Mouse (Mus musculus) MEL (cell line): ENCODE measurements at regions not wholly inside any gene's neighbourhood (a gene's known extent, or its start where the extent isn't known, plus 50 kb on each side); places are given as distances from the start of the nearest gene placed in this dataset.

Source experiments
- DNase-seq: peaks from one replicate; pipeline ENCODE4 v3.0.0; 2011; ENCODE audit warnings: low read depth, low spot score
- H3K27ac ChIP-seq: 2 replicates; pipeline ENCODE4 v1.5.1; 2012; ENCODE audit warnings: low read depth, mild to moderate bottlenecking, control low read depth, low read length, moderate library complexity; ENCODE audit not compliant: control insufficient read depth
- H3K27me3 ChIP-seq, 2 experiments: fragments of 150-350 bp in 1 of 2; sonication (generic) in 1 of 2; 2 replicates each; pipeline ENCODE4 v1.6.1; 2012; ENCODE audit warnings: low read length in 2 of 2, mild to moderate bottlenecking in 2 of 2, improper control_type of control experiment in 1 of 2, moderate library complexity in 1 of 2; ENCODE audit not compliant: insufficient read depth in 2 of 2, control insufficient read depth in 1 of 2
- H3K36me3 ChIP-seq, 2 experiments: 2 replicates each; pipeline ENCODE4 v1.6.1; 2012 to 2014; ENCODE audit warnings: low read length in 2 of 2, improper control_type of control experiment in 1 of 2, inconsistent platforms in 1 of 2, mild to moderate bottlenecking in 1 of 2; ENCODE audit not compliant: insufficient read depth in 2 of 2, control insufficient read depth in 1 of 2
- H3K4me1 ChIP-seq, 2 experiments: fragments of 150-350 bp in 1 of 2; sonication (generic) in 1 of 2; 2 replicates each; pipeline ENCODE4 v1.6.1; 2012; ENCODE audit warnings: low read length in 2 of 2, improper control_type of control experiment in 1 of 2, mild to moderate bottlenecking in 1 of 2; ENCODE audit not compliant: insufficient read depth in 2 of 2, control insufficient read depth in 1 of 2
- H3K4me3 ChIP-seq, 2 experiments: fragments of 150-350 bp in 1 of 2; sonication (generic) in 1 of 2; 2 replicates each; pipeline ENCODE4 v1.5.1; 2012; ENCODE audit warnings: low read depth in 2 of 2, low read length in 2 of 2, mild to moderate bottlenecking in 2 of 2, moderate library complexity in 2 of 2, control low read depth in 1 of 2, improper control_type of control experiment in 1 of 2; ENCODE audit not compliant: control insufficient read depth in 1 of 2, insufficient read depth in 1 of 2
- H3K79me2 ChIP-seq: 2 replicates; pipeline ENCODE4 v1.6.1; 2012; ENCODE audit warnings: mild to moderate bottlenecking, low read length, moderate library complexity; ENCODE audit not compliant: control insufficient read depth, poor library complexity, insufficient read depth
- H3K9ac ChIP-seq: 2 replicates; pipeline ENCODE4 v1.6.1; 2012; ENCODE audit warnings: low read depth, mild to moderate bottlenecking, control low read depth, low read length, moderate library complexity; ENCODE audit not compliant: control insufficient read depth, poor library complexity, severe bottlenecking
- H3K9me3 ChIP-seq: fragments of 150-350 bp; sonication (generic); replicated peaks from 2 replicates; pipeline ENCODE4 v1.6.1; 2012; ENCODE audit warnings: mild to moderate bottlenecking, low read length, improper control_type of control experiment, moderate library complexity; ENCODE audit not compliant: insufficient read depth
- BHLHE40 ChIP-seq: IDR thresholded peaks from 2 replicates; pipeline ENCODE4 v1.6.1; 2012; ENCODE audit warnings: low read depth, mild to moderate bottlenecking, inconsistent platforms, low read length, improper control_type of control experiment, borderline replicate concordance
- E2F4 ChIP-seq: IDR thresholded peaks from 2 replicates; pipeline ENCODE4 v1.6.1; 2011; ENCODE audit warnings: low read depth, low read length, improper control_type of control experiment, borderline replicate concordance
- ELF1 ChIP-seq: IDR thresholded peaks from 2 replicates; pipeline ENCODE4 v1.6.1; 2014; ENCODE audit warnings: low read depth, mild to moderate bottlenecking, inconsistent platforms, low read length, improper control_type of control experiment, moderate library complexity
- GABPA ChIP-seq: IDR thresholded peaks from 2 replicates; pipeline ENCODE4 v1.6.1; 2012; ENCODE audit warnings: low read depth, mild to moderate bottlenecking, inconsistent platforms, low read length, improper control_type of control experiment, moderate library complexity
- HCFC1 ChIP-seq: IDR thresholded peaks from 2 replicates; pipeline ENCODE4 v1.6.1; 2012; ENCODE audit warnings: low read depth, mild to moderate bottlenecking, inconsistent platforms, low read length, improper control_type of control experiment, moderate library complexity
- JUND ChIP-seq: IDR thresholded peaks from 2 replicates; pipeline ENCODE4 v1.6.1; 2011; ENCODE audit warnings: low read depth, mild to moderate bottlenecking, improper control_type of control experiment, low read length
- KAT2A ChIP-seq: conservative IDR thresholded peaks from 2 replicates; pipeline ENCODE4 v1.6.1; 2012; ENCODE audit warnings: low read depth, low read length, improper control_type of control experiment, inconsistent platforms
- MAZ ChIP-seq: IDR thresholded peaks from 2 replicates; pipeline ENCODE4 v1.6.1; 2012; ENCODE audit warnings: low read depth, mild to moderate bottlenecking, inconsistent platforms, low read length, improper control_type of control experiment
- MEF2A ChIP-seq: IDR thresholded peaks from 2 replicates; pipeline ENCODE4 v1.6.1; 2014; ENCODE audit warnings: low read depth, mild to moderate bottlenecking, inconsistent platforms, low read length, improper control_type of control experiment; ENCODE audit not compliant: poor library complexity, insufficient replicate concordance, severe bottlenecking; ENCODE audit errors: extremely low read depth
- MXI1 ChIP-seq: IDR thresholded peaks from 2 replicates; pipeline ENCODE4 v1.6.1; 2011; ENCODE audit warnings: mild to moderate bottlenecking, low read depth, low read length, improper control_type of control experiment
- MYC ChIP-seq: IDR thresholded peaks from 2 replicates; pipeline ENCODE4 v1.6.1; 2011; ENCODE audit warnings: low read depth, mild to moderate bottlenecking, low read length, improper control_type of control experiment, moderate library complexity
- NELFE ChIP-seq: IDR thresholded peaks from 2 replicates; pipeline ENCODE4 v1.6.1; 2011; ENCODE audit warnings: low read depth, low read length, improper control_type of control experiment
- NRF1 ChIP-seq: IDR thresholded peaks from 2 replicates; pipeline ENCODE4 v1.6.1; 2014; ENCODE audit warnings: low read depth, mild to moderate bottlenecking, inconsistent platforms, low read length, improper control_type of control experiment, moderate library complexity; ENCODE audit not compliant: poor library complexity, insufficient read depth, severe bottlenecking
- POLR2A ChIP-seq, 2 experiments: IDR thresholded peaks; 2 replicates each; pipeline ENCODE4 v1.6.1; 2011 to 2012; ENCODE audit warnings: low read length in 2 of 2, mild to moderate bottlenecking in 2 of 2, control low read depth in 1 of 2, improper control_type of control experiment in 1 of 2, low read depth in 1 of 2, moderate library complexity in 1 of 2; ENCODE audit not compliant: control insufficient read depth in 1 of 2, insufficient read depth in 1 of 2, poor library complexity in 1 of 2
- POLR2AphosphoS2 ChIP-seq: IDR thresholded peaks from 2 replicates; pipeline ENCODE4 v1.6.1; 2011; ENCODE audit warnings: low read length, improper control_type of control experiment
- RAD21 ChIP-seq: IDR thresholded peaks from 2 replicates; pipeline ENCODE4 v1.6.1; 2011; ENCODE audit warnings: mild to moderate bottlenecking, low read depth, low read length, improper control_type of control experiment
- SIN3A ChIP-seq: IDR thresholded peaks from 2 replicates; pipeline ENCODE4 v1.6.1; 2012; ENCODE audit warnings: low read length, improper control_type of control experiment, inconsistent platforms
- UBTF ChIP-seq: IDR thresholded peaks from 2 replicates; pipeline ENCODE4 v1.6.1; 2012; ENCODE audit warnings: low read depth, mild to moderate bottlenecking, inconsistent platforms, low read length, improper control_type of control experiment, moderate library complexity, borderline replicate concordance; ENCODE audit not compliant: insufficient read depth
- ZNF384 ChIP-seq: IDR thresholded peaks from 2 replicates; pipeline ENCODE4 v1.6.1; 2012; ENCODE audit warnings: low read depth, mild to moderate bottlenecking, inconsistent platforms, low read length, improper control_type of control experiment

DNA sequence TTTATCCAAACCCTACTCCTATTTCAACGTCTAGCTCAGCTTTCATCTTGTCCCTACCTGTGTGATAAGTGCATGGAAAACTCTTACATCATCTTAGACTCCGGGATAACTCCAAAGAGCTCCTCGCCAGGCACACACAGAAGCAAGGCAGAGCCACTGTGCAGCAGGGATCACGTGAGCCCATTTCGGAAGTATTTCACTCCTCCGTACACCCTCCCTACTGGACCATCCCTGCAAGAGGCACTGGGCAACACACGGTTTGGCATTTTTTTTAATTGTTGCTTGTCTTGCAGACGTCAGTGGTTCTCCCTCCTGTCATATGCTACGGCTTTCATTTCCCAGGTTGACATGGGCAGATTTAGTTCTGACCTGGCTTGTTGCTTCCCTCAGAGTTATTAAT is 316.0 kb upstream of the Jarid2 start:
- no peak for DNase-seq
- no peaks in the 10 kb centered on the region for H3K4me1 ChIP-seq
- H3K4me3 ChIP-seq: no peak overlapping the region

DNA sequence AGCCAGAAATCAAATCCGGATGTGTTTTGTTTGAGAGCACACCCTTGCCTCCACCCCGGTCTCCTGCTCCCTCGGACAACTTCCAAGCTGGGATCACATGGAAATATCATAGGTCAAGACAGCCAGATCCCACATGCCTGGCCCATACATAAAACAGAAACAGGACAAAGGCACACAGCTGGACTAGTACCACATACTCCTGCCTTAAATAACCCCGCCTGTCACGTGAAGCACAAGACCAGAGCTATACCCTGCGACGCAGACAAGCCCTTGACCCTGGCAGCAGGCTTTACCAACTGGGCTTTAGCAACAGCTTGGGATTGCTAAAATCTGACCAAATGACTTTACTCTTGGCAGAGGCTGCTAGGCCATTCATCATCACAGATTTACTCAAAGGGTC is 313.3 kb upstream of the Jarid2 start:
- Histone ChIP-seq H3K27me3 (no peaks in the 10 kb centered on the region), H3K79me2 (no peaks in the 10 kb centered on the region), H3K27ac (no peak overlapping the region), H3K9ac (no peak overlapping the region), H3K4me1 (no peaks in the 10 kb centered on the region), H3K9me3 (no peaks in the 10 kb centered on the region), H3K36me3 (no peaks in the 10 kb centered on the region), H3K4me3 (no peak overlapping the region)
- no peak for DNase-seq
- TF ChIP-seq ZNF384: no peak
- no peak for TF ChIP-seq NELFE
- no peak for TF ChIP-seq E2F4
- TF ChIP-seq POLR2A (IDR thresholded peaks at IDR 0.05; ENCODE audit: control insufficient read depth in 1 of 2, insufficient read depth in 1 of 2, low read depth in 1 of 2, low read length in 2 of 2, poor library complexity in 1 of 2): no peak
- TF ChIP-seq RAD21: no peak
- TF ChIP-seq GABPA: no peak
- TF ChIP-seq NRF1: no peak
- TF ChIP-seq MXI1: no peak
- TF ChIP-seq UBTF: no peak
- TF ChIP-seq BHLHE40: no peak

More for the DNA sequence above, 316.0 kb upstream of the Jarid2 start:
- TF ChIP-seq MXI1 (no peak), HCFC1 (no peak), MYC (no peak), ELF1 (no peak), KAT2A (no peak), MAZ (no peak), JUND (no peak), POLR2AphosphoS2 (no peak), SIN3A (no peak), NRF1 (no peak), MEF2A (no peak)
- Histone ChIP-seq H3K27ac (no peak overlapping the region), H3K36me3 (no peaks in the 10 kb centered on the region), H3K27me3 (no peaks in the 10 kb centered on the region), H3K9ac (no peak overlapping the region), H3K79me2 (no peaks in the 10 kb centered on the region), H3K9me3 (no peaks in the 10 kb centered on the region)
